Mouse (Mus musculus): ENCODE results near the gene Cracr2b.

DNA sequence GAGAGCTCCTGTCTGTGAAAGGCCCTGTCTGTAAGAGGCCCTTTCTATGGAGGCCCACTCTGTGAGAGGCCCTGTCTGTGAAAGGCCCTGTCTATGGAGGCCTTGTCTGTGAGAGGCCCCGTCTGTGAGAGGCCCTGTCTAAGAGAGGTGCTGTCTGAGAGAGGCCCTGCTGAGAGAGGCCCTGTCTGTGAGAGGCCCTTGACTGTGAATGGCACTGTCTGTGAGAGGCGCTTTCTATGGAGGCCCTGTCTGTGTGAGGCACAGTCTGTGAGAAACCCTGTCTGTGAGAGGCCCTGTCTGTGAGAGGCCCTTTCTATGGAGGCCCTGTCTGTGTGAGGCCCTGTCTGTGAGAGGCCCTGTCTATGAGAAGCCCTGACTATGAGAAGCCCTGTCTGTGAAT is 45.4 kb downstream of the Cracr2b start:
- no peak for TF ChIP-seq CTCF (conservative IDR thresholded peaks at IDR 0.05 in 1 of 2, IDR thresholded peaks at IDR 0.05 in 1 of 2; ENCODE audit: low read depth in 2 of 2, low read length in 2 of 2)
- TF ChIP-seq POLR2A (IDR thresholded peaks at IDR 0.05; ENCODE audit: low read depth, low read length): no peak
- no peak for TF ChIP-seq RAD21 (IDR thresholded peaks at IDR 0.05; ENCODE audit: low read depth, low read length)
- TF ChIP-seq ZC3H11A (IDR thresholded peaks at IDR 0.05; ENCODE audit: low read depth, low read length): no peak
- TF ChIP-seq ZKSCAN1 (IDR thresholded peaks at IDR 0.05; ENCODE audit: borderline replicate concordance, low read depth, low read length): no peak
- TF ChIP-seq MAX (IDR thresholded peaks at IDR 0.05; ENCODE audit: low read length): no peak
- TF ChIP-seq JUND (conservative IDR thresholded peaks at IDR 0.05; ENCODE audit: low read depth, low read length): no peak
- no peak for TF ChIP-seq TCF12 (IDR thresholded peaks at IDR 0.05; ENCODE audit: low read depth, low read length)
- TF ChIP-seq PAX5 (IDR thresholded peaks at IDR 0.05; ENCODE audit: low read length): no peak
- no peak for TF ChIP-seq EP300 (IDR thresholded peaks at IDR 0.05; ENCODE audit: low read length)
- TF ChIP-seq HCFC1 (IDR thresholded peaks at IDR 0.05; ENCODE audit: low read depth, low read length): no peak
